Mouse (Mus musculus): ENCODE results near the gene Akap2. TPM values are rescaled to one million over a fixed set of nuclear protein-coding genes. Genes with fewer than 3 reads are reported as not detected.

Gene Akap2
- polyA plus RNA-seq, 1 experiment: 19.3 TPM

DNA sequence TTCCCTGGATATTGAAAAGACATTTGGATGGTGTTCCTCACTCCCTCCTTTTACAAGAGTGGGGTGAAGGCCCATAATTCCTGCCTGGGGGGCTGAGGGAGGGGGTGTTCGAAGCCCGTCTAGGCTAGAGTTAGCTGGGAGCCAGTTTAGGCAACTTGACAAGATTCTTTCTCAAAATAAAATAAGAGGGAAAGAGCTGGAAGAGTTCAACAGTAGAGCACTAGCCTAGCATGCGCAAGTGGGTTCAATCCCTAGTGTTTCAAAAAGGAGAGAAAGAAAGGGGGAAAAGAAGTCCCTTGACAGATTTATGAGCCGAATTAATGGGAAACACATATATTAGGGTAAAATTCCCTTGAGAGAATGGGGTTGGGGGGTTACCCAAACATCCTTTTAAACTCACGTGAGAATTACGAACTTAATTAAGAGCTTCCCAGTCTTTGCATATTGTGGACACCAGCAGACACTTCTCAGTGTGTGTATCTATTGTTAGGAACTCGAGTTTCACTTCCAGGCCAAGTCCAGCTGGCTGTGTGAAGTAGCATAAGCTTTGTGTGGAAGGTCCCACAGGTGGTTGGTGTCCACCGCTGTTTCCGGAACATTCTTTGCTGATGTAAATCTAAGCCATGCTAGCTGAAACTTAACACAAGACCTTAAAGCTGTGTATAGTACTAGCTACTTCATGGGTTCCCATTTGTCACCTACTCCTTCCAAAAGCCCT lies 145.0 kb downstream of the Akap2 start:
- no peak overlapping the region for H3K4me3 ChIP-seq
- H3K4me2 ChIP-seq (ENCODE audit: low read depth): no peak overlapping the region
- H3K36me3 ChIP-seq (ENCODE audit: control insufficient read depth, insufficient read depth): peaks cover 14% of the 10 kb centered on the region
- no peak overlapping the region for H3ac ChIP-seq (ENCODE audit: control insufficient read depth, insufficient read length)
- no peaks in the 10 kb centered on the region for H3K27me3 ChIP-seq (ENCODE audit: control insufficient read depth, insufficient read depth, insufficient read length)
- TF ChIP-seq MYOD1 (IDR thresholded peaks at IDR 0.05; ENCODE audit: control insufficient read depth in 1 of 3, insufficient read length in 2 of 3, low read depth in 2 of 3): no peak
- no peak for TF ChIP-seq TCF12 (IDR thresholded peaks at IDR 0.05; ENCODE audit: insufficient read depth, poor library complexity, severe bottlenecking)
- no peak for TF ChIP-seq REST (IDR thresholded peaks at IDR 0.05; ENCODE audit: insufficient read depth, insufficient read length)
- TF ChIP-seq CEBPB (IDR thresholded peaks at IDR 0.05; ENCODE audit: insufficient read depth, poor library complexity, severe bottlenecking): no peak
- no peak for TF ChIP-seq SRF (IDR thresholded peaks at IDR 0.05; ENCODE audit: control insufficient read depth, insufficient read length, low read depth)
- TF ChIP-seq TCF3 (IDR thresholded peaks at IDR 0.05; ENCODE audit: insufficient read length, low read depth): no peak
- TF ChIP-seq POLR2AphosphoS2 (IDR thresholded peaks at IDR 0.05; ENCODE audit: insufficient read length, low read depth): no peak
- no peak for TF ChIP-seq MAX (IDR thresholded peaks at IDR 0.05; ENCODE audit: low read depth)
- no peak for TF ChIP-seq MYOG (IDR thresholded peaks at IDR 0.05; ENCODE audit: control insufficient read depth in 1 of 3, insufficient read depth in 1 of 3, insufficient read length in 2 of 3, low read depth in 2 of 3)
- peaks cover 95% of the 10 kb centered on the region for H3K79me2 ChIP-seq (ENCODE audit: control insufficient read depth, insufficient read depth)

DNA sequence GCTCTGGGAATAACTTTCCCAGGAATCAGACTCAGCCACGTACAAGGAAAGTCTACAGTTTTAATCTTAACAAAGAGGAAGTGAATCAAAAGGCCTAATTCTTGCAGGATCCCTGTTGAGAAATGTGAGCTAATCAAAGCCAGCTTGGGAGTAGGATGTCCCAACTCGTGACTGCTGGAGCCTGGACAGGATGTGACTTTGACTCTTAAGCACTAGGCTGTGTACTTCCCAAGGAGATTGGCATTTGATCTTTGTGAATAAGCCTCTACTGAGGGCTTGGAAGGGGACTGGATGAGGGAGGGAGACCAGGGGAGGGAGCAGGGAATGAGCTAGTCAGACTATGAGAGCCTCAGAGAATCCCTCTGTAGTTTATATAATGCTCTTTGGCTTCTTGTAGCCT lies 148.6 kb downstream of the Akap2 start:
- Histone ChIP-seq H3K27me3 (ENCODE audit: control insufficient read depth, insufficient read depth, insufficient read length) (no peaks in the 10 kb centered on the region), H3K4me3 (no peak overlapping the region), H3K79me2 (ENCODE audit: control insufficient read depth, insufficient read depth) (peaks cover 83% of the 10 kb centered on the region), H3K4me2 (ENCODE audit: low read depth) (no peak overlapping the region), H3K36me3 (ENCODE audit: control insufficient read depth, insufficient read depth) (peaks cover 5% of the 10 kb centered on the region), H3ac (ENCODE audit: control insufficient read depth, insufficient read length) (no peak overlapping the region)
- TF ChIP-seq MAX (IDR thresholded peaks at IDR 0.05; ENCODE audit: low read depth): no peak
- TF ChIP-seq USF1 (IDR thresholded peaks at IDR 0.05; ENCODE audit: low read depth): no peak
- no peak for TF ChIP-seq E2F4 (IDR thresholded peaks at IDR 0.05; ENCODE audit: insufficient read depth)

DNA sequence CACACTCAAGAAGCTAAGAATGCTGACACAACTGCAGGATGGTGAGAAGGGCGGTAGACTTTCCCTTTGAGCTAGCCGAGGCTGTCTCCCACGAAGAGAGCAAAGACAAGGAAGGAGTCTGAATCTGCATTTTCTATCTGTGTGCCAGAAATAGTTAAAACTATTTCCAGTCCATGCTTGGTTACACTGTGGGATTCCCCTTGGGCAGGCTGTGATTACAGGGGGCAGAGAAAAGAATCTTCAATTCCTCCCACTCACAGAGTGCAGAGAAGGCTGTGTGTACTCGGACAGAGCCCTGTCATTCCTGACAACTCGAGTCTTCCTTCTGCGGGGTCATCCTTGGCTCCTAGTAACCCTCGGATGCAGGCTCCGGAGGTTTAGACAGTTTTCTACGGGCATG lies 149.5 kb downstream of the Akap2 start:
- no peak for TF ChIP-seq TCF12 (IDR thresholded peaks at IDR 0.05; ENCODE audit: insufficient read depth, poor library complexity, severe bottlenecking)
- TF ChIP-seq REST (IDR thresholded peaks at IDR 0.05; ENCODE audit: insufficient read depth, insufficient read length): no peak
- TF ChIP-seq E2F4 (IDR thresholded peaks at IDR 0.05; ENCODE audit: insufficient read depth): no peak
- no peak for TF ChIP-seq MYOG (IDR thresholded peaks at IDR 0.05; ENCODE audit: control insufficient read depth in 1 of 3, insufficient read depth in 1 of 3, insufficient read length in 2 of 3, low read depth in 2 of 3)
- no peak for TF ChIP-seq MAX (IDR thresholded peaks at IDR 0.05; ENCODE audit: low read depth)
- Histone ChIP-seq H3K27me3 (ENCODE audit: control insufficient read depth, insufficient read depth, insufficient read length) (no peaks in the 10 kb centered on the region), H3K4me3 (no peak overlapping the region), H3K4me2 (ENCODE audit: low read depth) (no peak overlapping the region), H3K79me2 (ENCODE audit: control insufficient read depth, insufficient read depth) (peaks cover 78% of the 10 kb centered on the region), H3ac (ENCODE audit: control insufficient read depth, insufficient read length) (no peak overlapping the region), H3K36me3 (ENCODE audit: control insufficient read depth, insufficient read depth) (peaks cover 5% of the 10 kb centered on the region)

DNA sequence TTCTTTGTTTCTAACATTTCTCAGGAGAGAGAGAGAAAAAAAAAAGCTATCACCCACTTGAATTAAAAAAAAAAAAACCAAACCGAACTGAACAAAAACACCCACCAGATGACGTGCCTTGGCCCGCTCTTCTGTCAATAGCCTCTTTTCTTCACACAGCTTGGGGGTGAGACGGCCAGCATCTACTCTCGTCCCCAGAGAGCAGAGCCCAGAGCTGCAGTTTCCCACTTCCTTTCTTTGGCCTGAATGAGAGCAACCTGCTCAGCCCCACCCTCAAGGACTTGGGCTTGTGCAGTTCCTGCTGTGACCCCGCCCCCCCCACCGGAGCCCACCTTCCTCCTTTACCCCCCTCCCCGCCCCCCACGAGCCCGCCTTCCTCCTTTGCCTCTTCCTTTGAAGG lies 150.0 kb downstream of the Akap2 start:
- H3K79me2 ChIP-seq (ENCODE audit: control insufficient read depth, insufficient read depth): peaks cover 75% of the 10 kb centered on the region
- no peak overlapping the region for H3ac ChIP-seq (ENCODE audit: control insufficient read depth, insufficient read length)
- H3K4me2 ChIP-seq (ENCODE audit: low read depth): no peak overlapping the region
- TF ChIP-seq MYOG (IDR thresholded peaks at IDR 0.05; ENCODE audit: control insufficient read depth in 1 of 3, insufficient read depth in 1 of 3, insufficient read length in 2 of 3, low read depth in 2 of 3): no peak
- TF ChIP-seq TCF3 (IDR thresholded peaks at IDR 0.05; ENCODE audit: insufficient read length, low read depth): no peak
- no peak for TF ChIP-seq REST (IDR thresholded peaks at IDR 0.05; ENCODE audit: insufficient read depth, insufficient read length)
- no peak for TF ChIP-seq TCF12 (IDR thresholded peaks at IDR 0.05; ENCODE audit: insufficient read depth, poor library complexity, severe bottlenecking)
- no peak for TF ChIP-seq MAX (IDR thresholded peaks at IDR 0.05; ENCODE audit: low read depth)
- TF ChIP-seq POLR2A (IDR thresholded peaks at IDR 0.05; ENCODE audit: insufficient read length, low read depth): no peak
- TF ChIP-seq CEBPB (IDR thresholded peaks at IDR 0.05; ENCODE audit: insufficient read depth, poor library complexity, severe bottlenecking): no peak
- no peak for TF ChIP-seq POLR2AphosphoS2 (IDR thresholded peaks at IDR 0.05; ENCODE audit: insufficient read length, low read depth)
- TF ChIP-seq SRF (IDR thresholded peaks at IDR 0.05; ENCODE audit: control insufficient read depth, insufficient read length, low read depth): no peak
- no peak for TF ChIP-seq E2F4 (IDR thresholded peaks at IDR 0.05; ENCODE audit: insufficient read depth)
- no peak for TF ChIP-seq USF1 (IDR thresholded peaks at IDR 0.05; ENCODE audit: low read depth)
- H3K27me3 ChIP-seq (ENCODE audit: control insufficient read depth, insufficient read depth, insufficient read length): no peaks in the 10 kb centered on the region
- H3K4me3 ChIP-seq: no peak overlapping the region
- H3K36me3 ChIP-seq (ENCODE audit: control insufficient read depth, insufficient read depth): peaks cover 5% of the 10 kb centered on the region

DNA sequence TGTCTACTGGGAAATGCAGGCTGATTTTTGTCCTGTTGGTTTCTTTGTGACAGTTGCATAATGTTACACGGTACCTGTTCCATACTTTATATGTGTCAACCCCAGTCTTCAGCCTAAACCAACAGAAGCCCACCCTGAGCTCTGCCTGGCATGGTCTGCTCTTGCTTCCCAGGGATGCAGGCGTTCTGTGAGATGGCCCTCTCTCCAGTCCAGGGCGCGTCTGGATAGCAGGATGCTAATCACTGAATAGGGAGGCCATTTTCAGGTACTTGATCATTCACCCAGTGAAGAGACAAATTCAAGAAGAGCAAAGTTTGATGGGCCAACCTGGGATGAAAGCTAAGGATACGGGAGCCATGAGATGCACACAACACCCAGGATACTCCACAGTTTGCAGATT lies 161.7 kb downstream of the Akap2 start:
- Histone ChIP-seq H3K4me2 (ENCODE audit: low read depth) (no peak overlapping the region), H3ac (ENCODE audit: control insufficient read depth, insufficient read length) (no peak overlapping the region), H3K36me3 (ENCODE audit: control insufficient read depth, insufficient read depth) (no peaks in the 10 kb centered on the region), H3K4me3 (no peak overlapping the region), H3K27me3 (ENCODE audit: control insufficient read depth, insufficient read depth, insufficient read length) (no peaks in the 10 kb centered on the region), H3K79me2 (ENCODE audit: control insufficient read depth, insufficient read depth) (peaks cover 44% of the 10 kb centered on the region)
- no peak for TF ChIP-seq E2F4 (IDR thresholded peaks at IDR 0.05; ENCODE audit: insufficient read depth)
- TF ChIP-seq POLR2AphosphoS2 (IDR thresholded peaks at IDR 0.05; ENCODE audit: insufficient read length, low read depth): no peak
- TF ChIP-seq SRF (IDR thresholded peaks at IDR 0.05; ENCODE audit: control insufficient read depth, insufficient read length, low read depth): no peak
- TF ChIP-seq TCF12 (IDR thresholded peaks at IDR 0.05; ENCODE audit: insufficient read depth, poor library complexity, severe bottlenecking): no peak
- no peak for TF ChIP-seq MYOG (IDR thresholded peaks at IDR 0.05; ENCODE audit: control insufficient read depth in 1 of 3, insufficient read depth in 1 of 3, insufficient read length in 2 of 3, low read depth in 2 of 3)
- TF ChIP-seq REST (IDR thresholded peaks at IDR 0.05; ENCODE audit: insufficient read depth, insufficient read length): no peak
- no peak for TF ChIP-seq CEBPB (IDR thresholded peaks at IDR 0.05; ENCODE audit: insufficient read depth, poor library complexity, severe bottlenecking)
- no peak for TF ChIP-seq MYOD1 (IDR thresholded peaks at IDR 0.05; ENCODE audit: control insufficient read depth in 1 of 3, insufficient read length in 2 of 3, low read depth in 2 of 3)
- TF ChIP-seq TCF3 (IDR thresholded peaks at IDR 0.05; ENCODE audit: insufficient read length, low read depth): no peak
- TF ChIP-seq MAX (IDR thresholded peaks at IDR 0.05; ENCODE audit: low read depth): no peak
- TF ChIP-seq POLR2A (IDR thresholded peaks at IDR 0.05; ENCODE audit: insufficient read length, low read depth): no peak
- TF ChIP-seq USF1 (IDR thresholded peaks at IDR 0.05; ENCODE audit: low read depth): no peak
